Mouse (Mus musculus) cerebellum, adult 11-12 months (tissue): ENCODE data around the gene Itsn1.

Experiments
- DNase-seq: peaks from one replicate; pipeline ENCODE4 v3.0.0; 2022

The Itsn1 gene

GRCm38 (mm10) chr16:91918461-91918860 lies 189.4 kb downstream of the Itsn1 start:
- no peak for DNase-seq

GRCm38 (mm10) chr16:91919056-91919455 lies 190.0 kb downstream of the Itsn1 start:
- no peak for DNase-seq

DNA sequence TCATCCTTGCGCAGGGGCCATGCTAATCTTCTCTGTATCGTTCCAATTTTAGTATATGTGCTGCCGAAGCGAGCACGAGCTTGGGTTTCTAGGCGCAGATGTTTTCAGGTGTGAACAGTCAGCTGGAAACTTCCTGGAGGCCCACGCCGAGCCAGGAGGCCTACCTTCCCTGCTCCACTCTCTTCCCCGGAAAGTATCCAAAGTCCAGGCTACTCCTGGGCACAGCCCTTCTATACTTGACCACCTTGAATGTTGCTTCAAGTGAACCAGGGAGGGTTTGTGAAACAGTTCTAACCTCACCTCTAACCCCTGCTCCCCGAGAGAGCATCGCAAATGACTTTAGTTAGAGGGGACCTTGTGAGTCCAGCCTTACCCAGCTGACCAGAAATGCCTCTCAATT lies 192.3 kb downstream of the Itsn1 start:
- no peak for DNase-seq

- DNase-seq, result peak; percentile 12
These were observed 193.9 kb downstream of the Itsn1 start for GRCm38 (mm10) chr16:91922939-91923338.

DNA sequence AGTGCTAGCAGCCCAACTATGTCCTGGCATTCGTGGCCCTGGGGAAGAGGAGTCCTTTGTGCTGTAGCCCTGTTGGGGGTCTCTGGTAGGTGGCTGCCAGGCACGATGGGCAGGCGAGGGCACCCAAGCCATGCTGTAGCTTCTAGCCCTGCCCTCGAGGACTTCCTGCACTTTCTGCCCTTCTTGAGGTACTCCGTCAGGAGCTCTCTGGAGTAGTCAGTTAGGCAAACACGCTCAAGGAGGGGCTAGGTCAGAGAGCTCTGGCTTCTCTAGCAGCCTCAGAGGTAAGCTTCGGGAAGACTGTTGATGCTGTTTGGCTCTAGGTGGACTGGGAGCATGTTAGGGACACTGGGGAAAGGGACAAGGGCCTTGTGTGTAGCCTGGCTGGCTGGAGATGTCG lies 195.3 kb downstream of the Itsn1 start:
- DNase-seq, result no peak

- no peak for DNase-seq
These were observed 199.0 kb downstream of the Itsn1 start for GRCm38 (mm10) chr16:91927911-91928630.

DNA sequence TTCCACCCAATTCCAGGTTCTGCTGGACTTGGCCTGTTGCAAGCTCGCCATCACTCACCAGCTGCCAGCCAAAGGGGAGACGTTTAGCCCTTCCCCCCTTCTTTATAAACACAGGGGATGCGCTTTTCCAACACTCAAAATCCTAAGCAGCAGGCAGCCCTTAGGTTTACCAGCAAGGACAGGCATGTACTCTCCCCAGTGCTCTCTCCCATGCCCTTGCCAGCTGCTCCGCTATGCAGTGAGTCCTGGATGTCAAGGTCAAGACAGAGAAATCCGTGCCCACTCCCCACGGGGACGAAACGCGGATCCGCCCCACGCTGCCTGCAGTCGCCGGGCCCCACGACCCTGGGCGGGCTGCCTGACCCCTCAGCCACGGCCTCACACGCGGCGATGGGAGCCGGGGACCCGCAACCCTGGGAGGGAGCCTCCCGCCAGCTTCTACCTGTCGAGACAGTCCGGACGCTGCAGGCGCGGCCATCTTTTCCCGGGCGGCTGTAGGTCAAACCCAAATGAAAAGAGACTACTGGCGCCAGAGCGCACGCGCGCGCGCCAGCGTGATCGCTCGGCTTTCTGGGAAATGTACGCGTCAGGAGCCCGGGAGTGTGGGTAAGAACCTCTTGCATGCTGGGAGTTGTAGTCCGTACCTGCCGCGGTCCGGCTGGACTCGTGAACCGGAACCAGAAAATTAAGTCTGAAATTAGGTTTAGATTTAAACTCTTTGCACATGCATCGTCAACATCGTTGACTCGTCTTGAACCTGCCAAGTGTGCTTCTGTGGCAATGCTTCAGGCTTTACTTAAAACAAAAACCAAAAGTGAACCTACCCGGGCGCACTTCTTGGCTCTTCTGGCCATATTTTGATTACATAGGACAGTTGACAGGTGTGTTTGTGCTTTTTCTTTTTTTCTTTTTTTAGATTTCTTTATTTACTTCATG lies 202.3 kb downstream of the Itsn1 start:
- peak; percentile 95 for DNase-seq

DNA sequence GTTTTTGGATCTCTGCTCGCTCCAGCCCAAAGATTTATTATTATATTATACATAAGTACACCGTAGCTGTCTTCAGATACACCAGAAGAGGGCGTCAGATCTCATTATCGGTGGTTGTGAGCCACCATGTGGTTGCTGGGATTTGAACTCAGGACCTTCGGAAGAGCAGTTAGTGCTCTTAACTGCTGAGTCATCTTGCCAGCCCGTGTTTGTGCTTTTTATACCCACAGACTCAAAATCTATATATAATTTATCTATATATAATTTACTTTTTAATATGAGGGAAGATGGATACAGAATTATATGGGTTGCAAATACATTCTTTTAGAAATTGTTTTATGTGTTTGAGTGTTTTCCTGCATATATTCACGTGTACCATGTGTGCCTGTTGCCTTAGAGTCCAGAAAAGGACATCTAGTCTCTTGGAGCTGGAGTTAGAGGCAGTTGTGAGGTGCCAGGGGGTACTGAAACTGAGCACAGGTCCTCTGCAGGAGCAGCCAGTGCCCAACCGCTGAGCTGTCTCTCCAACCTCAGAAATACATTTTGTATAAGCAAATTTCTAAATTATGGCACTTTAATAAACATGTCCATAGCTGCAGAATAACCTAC lies 203.1 kb downstream of the Itsn1 start:
- DNase-seq, result peak; percentile 33

- peak; percentile 22 for DNase-seq
These were observed 203.9 kb downstream of the Itsn1 start for GRCm38 (mm10) chr16:91932843-91933518.

DNA sequence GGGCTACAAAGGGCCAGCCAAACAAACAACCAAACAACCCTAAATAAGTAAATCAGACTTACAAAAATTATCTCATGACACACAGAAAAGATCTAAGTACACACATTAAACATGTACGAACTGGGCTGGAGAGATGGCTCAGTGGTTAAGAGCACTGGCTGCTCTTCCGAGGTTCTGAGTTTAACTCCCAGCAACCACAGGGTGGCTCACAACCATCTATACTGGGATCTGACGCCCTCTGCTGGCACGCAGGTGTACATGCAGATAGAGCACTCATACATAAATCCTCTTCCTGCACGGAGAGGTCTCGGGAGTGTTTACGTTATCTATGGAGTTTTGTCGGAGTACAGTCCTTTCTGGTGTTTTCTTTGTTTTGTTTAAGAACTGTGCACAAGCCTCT lies 206.0 kb downstream of the Itsn1 start:
- DNase-seq, result no peak

DNA sequence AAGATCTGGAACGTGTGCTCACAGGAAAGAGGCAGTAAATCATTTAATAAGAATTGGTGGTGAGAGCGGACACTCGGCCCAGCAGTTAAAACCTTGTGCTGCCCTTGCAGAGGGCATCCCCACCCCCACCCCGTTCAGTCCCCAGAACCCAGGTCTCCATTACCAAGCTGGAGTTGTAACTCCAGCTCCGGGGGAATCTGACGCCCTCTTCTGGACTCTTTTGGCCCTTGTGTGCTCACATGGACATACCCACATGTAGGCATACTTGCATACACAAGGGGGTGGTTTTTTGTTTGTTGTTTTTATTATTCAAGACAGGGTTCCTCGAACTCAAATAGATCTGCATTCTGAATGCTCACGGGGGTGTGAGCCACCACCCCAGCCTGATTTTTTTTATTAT lies 206.6 kb downstream of the Itsn1 start:
- DNase-seq, result no peak

GRCm38 (mm10) chr16:91936340-91937030 lies 207.4 kb downstream of the Itsn1 start:
- peak; percentile 73 for DNase-seq

DNA sequence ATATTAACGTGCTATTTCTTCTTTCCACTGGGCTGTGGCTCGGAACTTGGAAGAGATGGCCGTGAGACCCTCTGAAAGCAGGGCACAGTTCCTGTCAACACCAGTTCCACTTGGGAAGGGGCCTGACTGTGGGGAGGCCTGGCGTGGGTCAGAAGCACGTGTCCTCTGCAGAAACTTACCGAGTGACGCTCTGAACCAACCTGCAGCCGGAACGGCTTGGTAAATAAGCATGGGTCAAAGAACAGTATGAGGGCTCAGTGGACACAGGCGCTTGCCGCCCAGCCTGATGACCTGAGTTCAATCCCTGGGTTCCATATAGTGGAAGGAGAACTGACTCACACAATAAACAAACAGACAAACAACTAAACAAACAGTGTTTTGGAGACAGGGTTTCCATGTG lies 208.2 kb downstream of the Itsn1 start:
- no peak for DNase-seq

DNA sequence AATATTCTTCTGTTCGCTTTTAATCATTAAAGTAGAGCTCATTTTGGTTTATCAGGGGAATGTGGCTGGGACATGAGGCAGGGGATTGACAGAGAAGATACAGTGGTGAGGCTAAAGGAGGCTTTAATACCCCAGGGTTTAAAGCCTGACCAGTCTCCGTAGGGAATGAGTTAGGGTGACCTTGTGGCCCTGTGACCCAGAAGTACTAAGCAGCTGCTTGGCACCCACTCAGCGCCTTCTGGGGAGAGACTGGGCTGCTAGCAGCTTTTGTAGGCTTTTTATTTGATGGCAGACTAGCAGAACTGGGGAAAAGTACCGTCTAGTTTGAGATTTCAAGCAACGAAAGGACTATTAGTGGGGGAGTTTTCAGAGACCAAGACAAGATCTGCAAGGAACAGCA lies 209.1 kb downstream of the Itsn1 start:
- no peak for DNase-seq

- no peak for DNase-seq
These were observed 211.6 kb downstream of the Itsn1 start for GRCm38 (mm10) chr16:91940726-91941125.

GRCm38 (mm10) chr16:91942201-91942600 lies 213.1 kb downstream of the Itsn1 start:
- no peak for DNase-seq

DNA sequence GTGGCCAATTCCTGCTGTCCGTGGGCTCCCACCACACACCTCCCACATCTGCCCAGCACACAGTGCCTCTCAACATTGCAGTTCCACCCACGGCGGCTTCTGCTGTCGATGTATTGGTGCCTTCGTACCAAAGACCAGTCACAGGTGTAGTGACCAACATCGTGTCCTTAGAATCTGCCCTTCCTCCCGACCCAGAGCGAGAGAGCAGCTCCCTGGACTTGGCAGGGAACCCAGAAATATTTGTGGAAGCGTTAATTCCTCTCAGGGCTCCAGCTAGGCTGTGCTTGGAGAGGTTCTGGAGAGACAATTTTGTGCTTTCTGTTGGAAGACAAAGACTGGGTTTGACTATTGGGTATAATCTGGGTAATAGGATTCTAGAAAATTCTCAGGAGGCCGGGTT lies 217.2 kb downstream of the Itsn1 start:
- DNase-seq, result no peak

GRCm38 (mm10) chr16:91947093-91947492 lies 218.0 kb downstream of the Itsn1 start:
- DNase-seq, result no peak

DNA sequence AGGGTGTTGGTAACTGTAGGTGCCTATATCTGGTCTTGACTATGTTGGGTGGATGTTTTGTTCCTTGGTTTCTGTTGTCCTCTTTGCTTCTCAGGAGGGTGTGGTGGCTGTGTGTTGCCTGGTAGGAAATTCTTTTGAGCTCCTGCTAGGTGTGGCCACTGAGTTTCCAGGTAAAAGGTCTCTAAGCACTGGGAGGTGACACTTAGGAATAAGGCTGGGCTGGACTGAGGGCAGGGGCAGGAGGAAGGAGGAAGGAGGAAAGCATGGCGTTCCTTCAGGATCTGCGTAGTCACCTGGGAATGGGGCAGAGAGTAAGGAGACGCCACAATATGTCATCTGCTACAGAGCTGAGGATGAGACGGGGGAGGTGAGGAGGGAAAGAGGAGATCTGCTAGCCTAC lies 224.9 kb downstream of the Itsn1 start:
- no peak for DNase-seq

DNA sequence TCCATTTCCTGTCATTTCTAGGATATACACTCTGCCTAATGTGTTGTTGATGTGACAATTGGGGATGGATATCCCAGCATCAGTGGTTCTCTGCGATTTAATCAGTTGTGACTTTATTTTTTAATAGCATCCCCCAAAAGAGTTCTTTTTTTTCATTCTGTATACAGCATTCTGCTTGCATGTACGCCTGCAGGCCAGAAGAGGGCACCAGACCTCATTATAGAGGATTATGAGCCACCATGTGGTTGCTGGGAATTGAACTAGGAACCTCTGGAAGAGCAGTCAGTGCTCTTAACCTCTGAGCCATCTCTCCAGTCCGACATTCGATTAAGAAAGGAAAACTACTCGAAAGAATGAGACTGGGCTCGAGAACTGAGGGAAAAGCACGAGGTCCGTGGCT lies 225.7 kb downstream of the Itsn1 start:
- DNase-seq, result no peak

- peak; percentile 33 for DNase-seq
These were observed 233.3 kb downstream of the Itsn1 start for GRCm38 (mm10) chr16:91962204-91962893.
